Mouse (Mus musculus) layer of hippocampus, adult 8-10 months (tissue): ENCODE results near the gene Ube2h. TPM values are rescaled to one million over a fixed set of nuclear protein-coding genes. Genes with fewer than 3 reads are reported as not detected.
"Not testable (repeated sequence)": the region's sequence is repeated elsewhere in the genome, so short reads cannot be mapped to it uniquely, and the experiment has no call there.

Experiments used
- DNase-seq, 2 experiments: peaks; one replicate each; pipeline ENCODE4 v3.0.0; 2022; ENCODE audit warnings: low spot score in 2 of 2
- total RNA-seq, 4 experiments: library from RNA; stranded (reverse); gene quantifications; 2 replicates each; pipeline ENCODE4 v1.2.4; 2022

Gene Ube2h
- total RNA-seq, 4 experiments from 2014 or later, result 81.4 to 88.7 (median 86.1) TPM

DNA sequence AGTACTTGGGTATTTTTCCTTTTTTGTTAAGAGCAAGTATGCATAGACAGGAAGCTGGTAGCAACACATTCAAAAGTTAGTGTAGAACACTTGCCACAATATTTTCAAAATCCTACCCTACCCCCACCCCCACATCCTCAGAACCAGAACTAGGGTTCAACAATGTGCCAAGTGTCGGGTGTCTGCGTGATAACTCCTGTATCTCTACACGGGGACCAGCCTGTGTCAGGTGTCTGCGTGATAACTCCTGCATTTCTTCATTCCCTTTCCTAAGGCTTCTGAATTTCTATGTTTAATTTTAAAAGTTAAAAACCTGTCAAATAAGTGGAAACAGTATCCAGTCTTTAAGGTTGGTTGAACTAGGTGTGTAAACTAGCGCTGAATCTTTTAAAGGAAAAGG lies 58.4 kb downstream of the Ube2h start:
- DNase-seq, result no peak

DNA sequence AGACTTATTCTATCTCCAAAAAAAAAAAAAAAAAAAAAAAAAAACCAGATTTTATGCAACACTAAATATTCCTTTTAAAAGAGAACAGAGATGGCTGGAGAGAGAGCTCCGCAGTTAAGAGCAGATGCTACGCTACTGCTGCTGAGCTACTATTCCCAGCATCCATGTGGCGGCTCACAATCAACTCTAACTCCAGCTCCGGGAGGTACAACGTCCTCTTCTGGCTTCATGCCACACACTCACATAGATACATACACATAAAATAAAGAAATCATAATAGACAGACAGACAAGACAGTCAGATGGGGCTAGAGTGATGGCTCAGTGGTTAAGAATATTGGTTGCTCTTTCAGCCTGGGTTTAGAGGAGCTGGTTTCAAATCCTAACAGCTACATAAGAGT lies 58.9 kb downstream of the Ube2h start:
- DNase-seq, result peak; percentile 20 to 32

DNA sequence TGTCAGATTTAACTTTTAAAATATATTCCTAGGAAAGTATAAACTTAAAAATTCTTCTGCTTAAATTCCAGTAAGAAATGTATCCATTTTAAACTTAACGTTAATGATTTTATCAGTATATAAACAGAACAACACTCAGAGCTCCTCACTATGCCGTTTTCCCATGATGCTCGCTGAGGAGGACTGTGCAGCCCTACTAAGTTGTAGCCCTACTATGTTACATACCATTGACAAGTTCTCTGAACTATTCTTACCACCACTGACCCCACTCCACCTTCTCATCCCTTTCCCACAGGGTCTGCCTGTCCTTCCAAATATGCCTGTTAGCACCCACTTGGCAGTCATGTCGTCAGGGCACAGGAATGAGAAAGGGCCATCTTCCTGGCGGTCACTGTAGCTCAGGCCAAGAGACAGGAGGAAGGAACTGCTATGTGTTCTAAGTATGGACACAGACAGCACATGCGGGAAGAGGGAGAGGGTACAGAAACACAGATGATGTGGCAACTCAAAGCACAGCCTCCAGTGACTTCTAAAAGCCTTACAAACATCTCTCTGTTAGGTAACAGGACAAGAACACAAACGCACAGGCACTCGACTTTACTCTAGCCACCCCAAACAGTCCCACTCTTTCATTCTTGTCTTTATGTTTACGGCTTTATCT lies 60.9 kb downstream of the Ube2h start:
- DNase-seq, result no peak

DNA sequence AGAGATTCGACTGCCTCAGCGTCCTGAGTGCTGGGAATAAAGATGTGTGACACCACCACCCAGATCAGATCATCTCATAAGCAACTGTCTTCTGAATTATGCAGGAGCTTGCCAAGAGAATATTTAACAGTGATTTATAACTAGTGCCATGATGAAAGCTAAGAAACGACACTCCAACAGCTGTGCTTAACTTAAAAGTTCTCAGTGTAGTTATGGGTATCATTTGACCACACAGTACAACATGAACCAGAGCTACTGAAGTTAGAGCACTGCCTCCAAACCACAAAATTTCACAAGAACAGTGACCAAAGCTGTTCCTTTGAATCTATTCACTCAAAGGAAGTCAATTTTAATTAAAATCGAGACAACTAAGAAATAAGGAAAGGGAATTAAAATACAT lies 61.4 kb downstream of the Ube2h start:
- no peak for DNase-seq

DNA sequence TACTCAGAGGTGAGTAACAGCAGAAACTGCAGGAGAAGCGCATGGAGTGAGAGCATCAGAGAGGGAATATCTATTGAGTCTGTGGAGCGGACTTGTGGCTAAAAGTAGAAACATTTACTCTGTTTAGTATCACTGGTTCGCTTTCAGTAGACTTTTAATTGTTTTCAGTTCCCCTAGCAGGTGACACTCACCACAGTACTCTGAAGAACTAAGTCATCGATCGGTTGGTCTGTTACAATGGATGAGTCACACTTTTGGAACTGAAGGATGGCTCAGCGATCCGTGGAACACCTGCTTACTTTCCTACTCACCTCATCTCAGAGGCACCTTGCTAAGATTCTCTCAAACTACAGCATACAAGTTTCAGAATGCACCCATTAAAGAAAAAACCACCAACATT lies 64.2 kb downstream of the Ube2h start:
- no peak for DNase-seq

DNA sequence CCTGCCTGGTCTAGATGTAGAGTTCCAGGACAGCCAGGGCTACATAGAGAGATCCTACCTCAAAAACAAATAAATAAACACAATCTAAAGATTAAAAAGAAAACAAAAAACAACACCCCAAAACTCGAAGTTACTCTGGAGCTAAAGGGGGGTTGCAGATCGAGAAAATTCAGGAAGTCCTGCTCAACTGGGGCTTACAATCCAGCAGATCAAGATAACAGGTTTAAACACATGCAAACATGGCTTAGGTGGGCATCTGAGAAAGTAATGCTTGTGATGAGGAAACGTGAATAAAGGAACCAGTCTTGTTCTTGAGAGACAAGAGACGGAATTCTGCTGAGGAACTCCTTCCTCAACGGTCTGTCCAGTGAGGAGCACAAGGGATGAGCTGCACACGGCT lies 65.1 kb downstream of the Ube2h start:
- no peak for DNase-seq

DNA sequence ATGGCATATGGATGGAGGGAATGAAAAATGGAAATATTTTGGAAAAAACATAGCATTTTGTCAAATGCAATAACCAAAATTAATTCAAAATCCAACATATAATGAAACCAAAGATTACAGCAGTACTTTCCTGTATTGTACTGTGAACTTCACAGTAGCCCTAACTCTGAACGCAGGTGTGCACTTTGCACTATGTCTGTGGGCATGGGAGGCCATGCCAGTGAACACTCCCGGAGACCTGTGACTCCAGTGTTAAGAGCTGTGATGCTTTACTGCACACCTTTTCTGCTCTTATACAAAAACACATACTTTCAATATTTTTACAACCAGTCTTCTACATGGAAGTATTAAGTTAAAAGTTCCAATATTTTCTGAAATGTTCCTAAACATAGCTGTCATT lies 66.3 kb downstream of the Ube2h start:
- DNase-seq, result no peak

DNA sequence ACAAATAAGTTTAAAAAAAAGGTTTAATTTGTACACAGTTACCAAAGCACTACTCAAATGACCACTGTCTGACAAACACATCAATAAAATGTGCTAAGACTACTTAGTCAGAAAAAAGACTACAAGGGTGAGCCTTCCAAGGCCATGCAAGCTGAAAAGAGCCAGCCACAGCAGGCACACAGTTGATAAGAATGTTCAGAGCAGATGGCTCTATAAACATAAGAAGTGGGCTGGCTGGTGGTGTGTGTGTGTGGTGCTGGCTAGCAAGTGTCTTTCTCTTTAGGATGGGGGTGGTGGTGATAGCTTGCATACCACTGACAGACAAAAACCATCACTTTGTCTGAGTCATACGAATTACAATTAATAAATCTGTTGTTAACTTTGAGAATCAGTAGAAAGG lies 67.8 kb downstream of the Ube2h start:
- peak in 1 of 2 experiments; percentile 28 for DNase-seq

DNA sequence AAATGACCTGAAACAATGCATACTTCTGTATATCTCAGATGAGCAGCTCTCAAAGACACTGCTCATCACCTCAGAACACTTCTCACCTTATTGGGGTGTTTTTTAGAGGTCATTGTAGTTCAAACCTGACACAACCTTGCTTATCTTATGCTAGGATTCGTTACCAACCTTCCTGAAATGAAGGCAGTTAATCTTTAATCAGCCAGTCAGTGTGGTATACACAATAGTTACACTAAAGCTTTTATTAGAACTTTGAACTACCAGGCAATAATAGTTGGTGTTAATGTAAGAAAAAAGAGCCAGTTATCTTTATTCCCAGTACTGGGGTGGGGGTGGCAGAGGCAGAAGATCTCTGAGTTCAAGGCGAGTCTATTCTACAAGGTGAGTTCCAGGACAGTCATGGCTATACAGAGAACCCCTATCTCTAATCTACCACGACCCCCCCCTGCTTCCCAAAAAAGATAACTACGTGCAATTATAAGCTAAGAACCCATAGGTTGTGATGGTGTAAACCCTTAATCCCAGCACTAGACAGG lies 72.5 kb downstream of the Ube2h start:
- no peak for DNase-seq

DNA sequence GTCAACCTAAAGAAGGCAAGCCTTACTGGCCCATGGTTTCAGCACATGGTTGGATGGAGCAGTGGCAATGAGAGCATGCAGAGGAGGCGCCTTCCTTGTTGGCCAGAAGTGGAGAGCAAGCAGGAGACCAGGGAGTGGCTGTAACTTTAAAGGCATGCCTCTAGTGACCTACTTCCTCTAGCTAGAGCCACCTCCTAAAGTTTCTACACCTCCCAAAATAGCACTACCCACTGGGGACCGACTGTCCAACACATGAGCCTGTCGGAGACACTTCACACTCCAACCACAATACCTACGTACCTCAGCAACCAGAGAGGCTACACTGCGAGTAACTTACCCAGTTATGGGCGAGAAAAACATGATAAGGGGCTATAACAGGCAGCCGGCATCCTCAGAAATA lies 74.1 kb downstream of the Ube2h start:
- no peak for DNase-seq

DNA sequence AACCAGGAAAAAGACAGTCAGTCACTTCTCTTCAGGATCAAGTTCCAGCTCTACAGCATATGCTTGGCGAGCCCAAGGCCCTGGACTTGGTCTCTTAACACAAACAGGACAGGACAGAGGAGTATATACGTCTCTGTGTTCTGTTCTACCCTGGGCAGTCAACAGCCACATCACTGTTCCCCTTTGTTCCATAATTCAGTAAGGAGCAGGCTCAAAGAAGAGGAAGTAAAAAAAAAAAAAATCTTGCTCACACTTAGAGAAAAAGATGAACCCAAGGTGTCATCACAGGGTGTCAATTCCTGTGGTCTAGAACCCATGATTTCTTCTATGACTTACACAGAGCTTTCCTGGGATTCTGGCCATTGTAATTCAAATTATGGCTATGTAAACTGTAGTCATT lies 75.4 kb downstream of the Ube2h start:
- DNase-seq, result no peak

DNA sequence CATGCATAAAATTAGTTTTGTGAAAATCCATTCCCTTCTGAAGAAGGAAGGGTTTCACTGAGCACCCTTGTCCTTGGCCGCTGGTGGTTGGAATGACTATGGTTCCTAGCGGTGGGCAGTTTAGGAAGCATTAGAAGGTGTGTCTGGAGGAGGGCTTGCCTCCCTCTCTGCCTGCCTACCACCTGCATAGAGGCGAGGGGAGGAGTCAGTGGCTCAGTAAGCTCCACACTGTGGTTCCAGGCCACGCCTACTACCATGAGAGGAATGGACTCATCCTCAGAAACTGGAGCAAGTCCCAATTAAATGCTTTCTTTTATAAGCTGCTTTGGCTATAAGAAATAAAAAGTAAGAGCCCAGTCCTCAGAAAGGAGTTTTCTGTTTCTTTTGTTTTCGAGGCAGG lies 76.0 kb downstream of the Ube2h start:
- DNase-seq, result no peak

DNA sequence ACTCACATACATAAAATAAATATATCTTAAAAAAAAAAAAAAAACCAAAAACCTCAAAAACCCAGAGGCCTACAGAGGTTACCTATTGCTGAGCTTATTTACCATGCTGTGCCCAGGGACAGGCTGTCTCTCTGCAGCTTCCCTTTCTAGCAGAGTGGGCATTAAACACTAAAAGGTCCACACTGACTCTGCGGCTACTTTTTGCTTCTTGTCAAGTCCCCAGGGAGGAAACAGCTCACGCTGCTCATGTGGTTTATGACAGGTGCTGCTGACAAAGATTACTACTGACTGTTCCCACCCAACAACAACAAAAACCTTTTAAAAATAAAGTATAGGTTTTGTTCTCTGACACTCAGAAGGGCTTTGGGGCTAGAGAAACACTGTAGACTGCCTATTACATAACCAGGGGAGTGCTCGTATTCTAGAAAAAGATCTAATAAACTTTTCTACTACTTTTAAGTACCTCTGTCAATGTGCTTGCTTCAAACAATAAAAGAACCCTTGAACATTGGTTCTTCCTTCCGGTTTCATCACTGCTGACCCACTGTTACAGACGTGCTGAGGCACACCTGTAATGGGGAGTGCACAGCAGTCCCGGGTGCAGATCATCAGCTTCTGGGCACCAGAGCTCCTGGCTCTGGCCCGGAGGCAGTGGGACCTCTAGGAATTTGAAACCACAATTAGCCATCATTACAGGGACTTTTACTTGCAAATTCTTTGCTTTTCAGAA lies 77.2 kb downstream of the Ube2h start:
- DNase-seq, result no peak

DNA sequence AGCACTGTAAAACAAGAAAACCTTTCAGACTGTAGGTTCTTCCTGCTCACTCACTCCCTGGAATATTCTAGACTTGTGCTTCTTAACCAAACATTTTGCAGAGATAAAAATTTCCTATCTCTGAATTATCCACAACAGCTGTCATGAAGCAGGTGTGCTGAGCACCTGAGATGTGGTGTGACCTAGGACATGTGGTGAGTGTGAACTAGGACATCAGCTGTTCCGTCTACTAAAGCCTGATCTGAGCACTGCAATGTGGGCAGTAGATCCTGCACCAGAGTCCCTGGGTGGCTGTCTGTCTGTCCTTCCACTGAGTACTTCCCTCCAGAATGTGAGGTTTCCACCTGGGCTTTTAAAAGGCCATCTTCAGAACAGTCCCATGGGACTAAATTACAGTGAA lies 79.6 kb downstream of the Ube2h start:
- no peak for DNase-seq

DNA sequence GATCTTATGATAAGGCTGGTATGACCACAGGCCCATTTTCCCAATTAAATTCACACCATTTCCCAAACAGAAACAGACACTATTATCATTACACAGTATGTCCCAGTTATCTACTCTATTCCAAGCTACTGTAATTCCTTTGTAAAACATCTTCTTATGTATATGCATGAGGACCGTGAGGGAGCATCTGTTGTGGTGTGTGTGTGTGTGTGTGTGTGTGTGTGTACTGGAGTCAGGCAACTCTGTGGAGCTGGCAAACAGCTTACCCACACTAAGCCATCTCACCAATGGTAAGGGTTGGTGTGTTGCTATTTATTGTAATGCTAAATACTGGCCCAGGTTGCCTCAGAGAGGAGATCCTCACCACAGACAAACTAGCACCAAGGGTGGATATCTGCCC lies 82.0 kb downstream of the Ube2h start:
- peak in 1 of 2 experiments; percentile 38 for DNase-seq

DNA sequence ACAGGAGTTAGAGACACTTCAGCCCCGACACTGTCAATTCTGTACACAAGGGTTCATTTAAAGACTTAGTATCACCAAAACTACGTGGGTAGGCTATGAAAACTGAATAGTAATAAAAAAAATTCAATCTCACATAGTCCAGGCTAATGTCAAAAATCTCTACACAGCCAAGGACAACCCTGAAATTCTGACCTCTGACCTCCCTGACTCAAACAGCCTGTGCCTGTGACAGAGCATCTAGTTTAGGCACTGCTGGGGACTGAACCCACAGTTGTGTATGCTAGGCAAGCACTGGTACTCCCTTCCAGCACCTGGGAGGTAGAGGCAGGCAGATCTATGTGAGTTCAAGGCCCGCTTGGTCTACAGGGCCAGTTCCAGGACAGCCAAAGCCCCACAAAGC lies 86.8 kb downstream of the Ube2h start:
- DNase-seq, result no peak

DNA sequence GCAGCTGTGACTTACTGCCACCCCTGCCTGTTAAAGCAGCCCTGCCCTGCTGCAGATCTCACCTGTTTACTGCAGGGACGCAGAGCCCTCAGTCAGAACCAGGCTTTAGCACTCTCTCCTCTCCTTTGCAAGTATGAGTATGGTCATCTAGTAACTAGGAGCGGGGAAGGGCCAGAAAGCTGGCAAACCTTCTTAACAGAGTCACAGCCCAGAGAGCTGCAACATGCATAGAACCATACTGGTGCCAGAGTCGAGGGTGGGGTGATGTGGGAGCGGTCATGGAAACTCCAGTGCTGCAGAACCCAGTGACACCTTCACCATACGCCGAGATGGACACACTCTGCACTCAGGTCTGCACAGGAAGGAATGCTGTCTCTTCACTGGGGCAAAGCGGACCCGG lies 91.9 kb downstream of the Ube2h start:
- no peak for DNase-seq

DNA sequence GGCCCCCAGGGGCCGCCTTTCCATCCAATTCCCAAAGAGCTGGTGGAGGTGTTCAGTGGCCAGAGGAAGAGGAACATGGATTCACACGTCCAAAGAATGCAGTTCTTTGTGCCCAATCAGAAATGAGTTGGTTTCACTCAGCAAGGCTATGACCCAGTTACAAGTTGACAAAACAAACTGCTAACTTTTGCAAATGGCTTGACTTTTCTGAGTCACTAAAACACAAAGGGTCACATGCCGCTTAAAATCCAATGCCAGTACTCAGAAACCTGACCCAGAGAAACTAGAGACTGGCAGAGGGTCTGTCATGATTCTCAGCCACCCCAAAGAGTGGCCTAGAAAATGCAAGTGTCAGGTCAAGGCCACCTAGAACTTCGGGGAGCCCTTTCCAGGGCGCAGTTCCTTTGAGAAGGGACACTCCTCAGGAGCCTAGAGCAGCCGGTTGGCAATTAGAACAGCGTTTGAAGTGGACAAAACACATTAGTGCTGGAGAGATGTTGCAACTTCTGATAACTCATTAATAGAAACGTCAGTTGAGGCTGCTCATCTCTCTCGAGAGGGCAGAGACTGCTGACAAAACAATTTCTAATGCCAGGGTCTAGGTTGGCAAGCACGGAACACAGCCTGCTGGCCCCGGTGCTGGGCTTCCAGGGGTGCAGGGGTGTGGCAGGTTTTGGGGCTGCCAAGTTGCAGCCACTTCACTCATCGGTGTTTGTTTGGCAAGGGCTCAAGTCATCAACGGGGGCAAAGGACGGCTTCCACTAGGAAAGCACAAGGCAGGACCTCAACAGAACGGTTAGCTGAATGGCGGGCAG lies 92.5 kb downstream of the Ube2h start:
- no peak for DNase-seq

DNA sequence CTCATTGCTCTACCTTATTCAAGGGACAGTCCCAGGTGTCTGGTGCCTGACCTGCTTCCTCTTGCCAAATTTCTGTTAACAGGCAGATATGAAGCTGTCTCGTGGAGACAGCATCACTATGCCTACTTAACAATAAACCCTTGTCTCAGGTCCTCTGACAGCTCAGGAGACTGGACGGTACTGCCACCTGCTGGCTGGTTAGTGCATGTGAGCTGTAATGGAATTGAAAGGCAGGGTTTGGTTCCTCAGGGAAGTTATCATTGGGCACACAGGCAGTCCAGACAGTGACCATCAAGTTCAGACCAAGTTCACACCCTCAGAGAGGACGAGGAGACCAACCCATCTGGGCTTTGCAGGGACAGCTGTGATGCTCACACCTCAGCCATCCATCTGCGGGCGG lies 93.6 kb downstream of the Ube2h start:
- peak; percentile 50 to 72 for DNase-seq

DNA sequence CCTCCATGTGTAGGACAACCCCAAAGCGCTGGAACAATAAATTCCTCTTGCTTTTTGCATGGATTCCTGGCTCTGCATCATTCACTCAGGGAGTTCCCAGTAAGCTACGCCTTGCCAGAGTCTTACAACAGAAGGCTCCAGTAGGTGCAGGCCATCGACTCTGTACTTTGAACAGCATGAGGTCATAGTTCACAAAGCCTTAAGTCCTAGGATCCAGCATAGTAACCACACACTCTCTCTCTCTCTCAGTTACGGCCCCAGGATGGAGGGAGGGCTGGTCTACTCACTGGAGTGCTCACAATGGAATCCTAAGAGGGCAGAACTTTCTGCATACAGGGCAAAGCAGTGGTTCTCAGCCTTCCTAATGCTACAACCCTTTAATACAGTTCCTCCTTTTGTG lies 95.5 kb downstream of the Ube2h start:
- DNase-seq, result no peak

DNA sequence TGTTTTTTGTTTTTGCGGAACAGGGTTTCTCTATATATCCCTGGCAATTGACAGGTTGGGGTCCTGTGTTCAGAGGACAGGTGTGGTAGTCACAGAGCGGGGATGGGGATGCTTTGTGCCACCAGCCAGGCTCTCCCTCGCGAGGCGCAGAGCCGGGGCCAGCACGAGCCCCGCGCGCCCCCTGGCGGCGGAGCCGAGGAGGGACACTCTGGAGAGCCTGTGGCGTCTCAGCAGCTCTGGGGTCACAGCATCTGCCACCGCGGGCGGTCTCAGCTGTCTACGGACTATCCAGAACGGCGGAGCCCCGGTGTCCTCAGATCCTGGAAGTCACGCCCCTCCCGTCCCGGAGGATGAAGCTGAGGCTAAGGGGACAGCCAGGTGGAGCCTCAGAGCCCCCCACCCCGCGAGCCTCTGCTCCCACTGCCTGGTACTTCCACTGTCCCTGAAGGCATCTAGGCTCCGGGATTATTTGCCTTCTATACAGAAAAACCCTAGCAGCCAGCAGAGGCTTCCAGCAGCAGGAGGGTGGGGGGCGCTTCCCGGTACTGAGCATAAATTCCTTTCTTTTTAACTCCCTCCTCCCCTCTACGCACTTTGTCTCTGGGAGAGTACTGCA lies 98.6 kb downstream of the Ube2h start:
- DNase-seq, result peak in 1 of 2 experiments; percentile 55

DNA sequence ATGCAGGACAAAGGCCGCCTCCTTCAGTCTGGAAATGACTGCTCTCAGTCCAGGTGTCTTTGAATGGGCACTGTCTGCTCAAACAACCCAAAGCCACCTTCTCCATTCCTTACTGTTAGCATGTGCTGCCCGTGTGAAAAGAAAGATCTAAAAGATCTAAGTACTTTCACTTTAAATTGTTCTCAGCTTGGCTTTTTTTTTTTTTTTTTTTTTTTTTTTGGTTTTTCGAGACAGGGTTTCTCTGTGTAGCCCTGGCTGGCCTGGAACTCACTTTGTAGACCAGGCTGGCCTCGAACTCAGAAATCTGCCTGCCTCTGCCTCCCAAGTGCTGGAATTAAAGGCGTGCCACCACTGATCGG lies 99.2 kb downstream of the Ube2h start:
- DNase-seq, result not testable (repeated sequence)
